Mouse (Mus musculus) MEL (cell line): Measurements from ENCODE around the gene Lgr6. TPM values are rescaled to one million over a fixed set of nuclear protein-coding genes. Genes with fewer than 3 reads are reported as not detected.

ENCODE experiments used
- DNase-seq: peaks from one replicate; pipeline ENCODE4 v3.0.0; 2011; ENCODE audit warnings: low read depth, low spot score
- H3K27ac ChIP-seq: 2 replicates; pipeline ENCODE4 v1.5.1; 2012; ENCODE audit warnings: low read depth, mild to moderate bottlenecking, control low read depth, low read length, moderate library complexity; ENCODE audit not compliant: control insufficient read depth
- H3K27me3 ChIP-seq, 2 experiments: fragments of 150-350 bp in 1 of 2; sonication (generic) in 1 of 2; 2 replicates each; pipeline ENCODE4 v1.6.1; 2012; ENCODE audit warnings: low read length in 2 of 2, mild to moderate bottlenecking in 2 of 2, improper control_type of control experiment in 1 of 2, moderate library complexity in 1 of 2; ENCODE audit not compliant: insufficient read depth in 2 of 2, control insufficient read depth in 1 of 2
- H3K36me3 ChIP-seq, 2 experiments: 2 replicates each; pipeline ENCODE4 v1.6.1; 2012 to 2014; ENCODE audit warnings: low read length in 2 of 2, improper control_type of control experiment in 1 of 2, inconsistent platforms in 1 of 2, mild to moderate bottlenecking in 1 of 2; ENCODE audit not compliant: insufficient read depth in 2 of 2, control insufficient read depth in 1 of 2
- H3K4me1 ChIP-seq, 2 experiments: fragments of 150-350 bp in 1 of 2; sonication (generic) in 1 of 2; 2 replicates each; pipeline ENCODE4 v1.6.1; 2012; ENCODE audit warnings: low read length in 2 of 2, improper control_type of control experiment in 1 of 2, mild to moderate bottlenecking in 1 of 2; ENCODE audit not compliant: insufficient read depth in 2 of 2, control insufficient read depth in 1 of 2
- H3K4me3 ChIP-seq, 2 experiments: fragments of 150-350 bp in 1 of 2; sonication (generic) in 1 of 2; 2 replicates each; pipeline ENCODE4 v1.5.1; 2012; ENCODE audit warnings: low read depth in 2 of 2, low read length in 2 of 2, mild to moderate bottlenecking in 2 of 2, moderate library complexity in 2 of 2, control low read depth in 1 of 2, improper control_type of control experiment in 1 of 2; ENCODE audit not compliant: control insufficient read depth in 1 of 2, insufficient read depth in 1 of 2
- H3K79me2 ChIP-seq: 2 replicates; pipeline ENCODE4 v1.6.1; 2012; ENCODE audit warnings: mild to moderate bottlenecking, low read length, moderate library complexity; ENCODE audit not compliant: control insufficient read depth, poor library complexity, insufficient read depth
- H3K9ac ChIP-seq: 2 replicates; pipeline ENCODE4 v1.6.1; 2012; ENCODE audit warnings: low read depth, mild to moderate bottlenecking, control low read depth, low read length, moderate library complexity; ENCODE audit not compliant: control insufficient read depth, poor library complexity, severe bottlenecking
- H3K9me3 ChIP-seq: fragments of 150-350 bp; sonication (generic); replicated peaks from 2 replicates; pipeline ENCODE4 v1.6.1; 2012; ENCODE audit warnings: mild to moderate bottlenecking, low read length, improper control_type of control experiment, moderate library complexity; ENCODE audit not compliant: insufficient read depth
- CHD2 ChIP-seq: IDR thresholded peaks from 2 replicates; pipeline ENCODE4 v1.6.1; 2011; ENCODE audit warnings: low read length, improper control_type of control experiment
- ETS1 ChIP-seq: IDR thresholded peaks from 2 replicates; pipeline ENCODE4 v1.6.1; 2012; ENCODE audit warnings: low read depth, mild to moderate bottlenecking, inconsistent platforms, low read length, improper control_type of control experiment, moderate library complexity
- GABPA ChIP-seq: IDR thresholded peaks from 2 replicates; pipeline ENCODE4 v1.6.1; 2012; ENCODE audit warnings: low read depth, mild to moderate bottlenecking, inconsistent platforms, low read length, improper control_type of control experiment, moderate library complexity
- GATA1 ChIP-seq: IDR thresholded peaks from 2 replicates; pipeline ENCODE4 v1.6.1; 2011; ENCODE audit warnings: low read depth, low read length, improper control_type of control experiment
- JUND ChIP-seq: IDR thresholded peaks from 2 replicates; pipeline ENCODE4 v1.6.1; 2011; ENCODE audit warnings: low read depth, mild to moderate bottlenecking, improper control_type of control experiment, low read length
- MAX ChIP-seq: IDR thresholded peaks from 2 replicates; pipeline ENCODE4 v1.6.1; 2011; ENCODE audit warnings: low read length, improper control_type of control experiment
- MAZ ChIP-seq: IDR thresholded peaks from 2 replicates; pipeline ENCODE4 v1.6.1; 2012; ENCODE audit warnings: low read depth, mild to moderate bottlenecking, inconsistent platforms, low read length, improper control_type of control experiment
- MEF2A ChIP-seq: IDR thresholded peaks from 2 replicates; pipeline ENCODE4 v1.6.1; 2014; ENCODE audit warnings: low read depth, mild to moderate bottlenecking, inconsistent platforms, low read length, improper control_type of control experiment; ENCODE audit not compliant: poor library complexity, insufficient replicate concordance, severe bottlenecking; ENCODE audit errors: extremely low read depth
- MYB ChIP-seq: IDR thresholded peaks from 2 replicates; pipeline ENCODE4 v1.6.1; 2011; ENCODE audit warnings: mild to moderate bottlenecking, low read depth, low read length, improper control_type of control experiment
- POLR2AphosphoS2 ChIP-seq: IDR thresholded peaks from 2 replicates; pipeline ENCODE4 v1.6.1; 2011; ENCODE audit warnings: low read length, improper control_type of control experiment
- POLR2AphosphoS5 ChIP-seq: IDR thresholded peaks from 2 replicates; pipeline ENCODE4 v1.6.1; 2012; ENCODE audit warnings: low read depth, borderline replicate concordance, mild to moderate bottlenecking, inconsistent platforms, low read length, moderate library complexity, mixed read lengths
- RAD21 ChIP-seq: IDR thresholded peaks from 2 replicates; pipeline ENCODE4 v1.6.1; 2011; ENCODE audit warnings: mild to moderate bottlenecking, low read depth, low read length, improper control_type of control experiment
- RCOR1 ChIP-seq: IDR thresholded peaks from 2 replicates; pipeline ENCODE4 v1.6.1; 2012; ENCODE audit warnings: low read depth, mild to moderate bottlenecking, inconsistent platforms, low read length, improper control_type of control experiment
- SIN3A ChIP-seq: IDR thresholded peaks from 2 replicates; pipeline ENCODE4 v1.6.1; 2012; ENCODE audit warnings: low read length, improper control_type of control experiment, inconsistent platforms
- SMC3 ChIP-seq: IDR thresholded peaks from 2 replicates; pipeline ENCODE4 v1.6.1; 2011; ENCODE audit warnings: low read depth, low read length, improper control_type of control experiment
- TAL1 ChIP-seq: IDR thresholded peaks from 2 replicates; pipeline ENCODE4 v1.6.1; 2012; ENCODE audit warnings: mild to moderate bottlenecking, inconsistent platforms, low read length, moderate library complexity, mixed read lengths
- ZNF384 ChIP-seq: IDR thresholded peaks from 2 replicates; pipeline ENCODE4 v1.6.1; 2012; ENCODE audit warnings: low read depth, mild to moderate bottlenecking, inconsistent platforms, low read length, improper control_type of control experiment
- polyA plus RNA-seq, 2 experiments: library from polyadenylated mRNA; stranded (reverse) in 1 of 2; unstranded in 1 of 2; fragments of >175 nt in 1 of 2; fragments of >200 nt in 1 of 2; gene quantifications; 2 replicates each; pipeline versions ENCODE4 v1.2.1 to v1.2.4; 2012; ENCODE audit warnings: low replicate concordance in 2 of 2, low read depth in 1 of 2; ENCODE audit not compliant: insufficient read length in 2 of 2, insufficient read depth in 1 of 2, missing spikeins in 1 of 2
- total RNA-seq: library from RNA; depleted of rRNA; stranded (reverse); fragments of 300-350 nt; gene quantifications from 2 replicates; pipeline ENCODE4 v1.2.3, GENCODE M21; 2012

The Lgr6 gene
- total and polyA plus RNA-seq, 3 experiments = 0.04 to 0.10 TPM; not detected in 1

- Histone ChIP-seq H3K9ac (no peak overlapping the region), H3K79me2 (no peaks in the 10 kb centered on the region), H3K36me3 (peaks cover 0 to 2% of the 10 kb centered on the region in 2 experiments; a peak in 1 of 4 replicates), H3K4me1 (peaks cover 0 to 7% of the 10 kb centered on the region in 2 experiments; a peak in 3 of 4 replicates), H3K27ac (no peak overlapping the region), H3K4me3 (no peak overlapping the region), H3K9me3 (no peaks in the 10 kb centered on the region), H3K27me3 (peaks cover 1 to 2% of the 10 kb centered on the region in 2 experiments; a peak in 2 of 4 replicates)
- no peak for DNase-seq
- TF ChIP-seq GABPA (no peak), POLR2AphosphoS5 (no peak), TAL1 (no peak), SMC3 (no peak), POLR2AphosphoS2 (no peak), MAX (no peak), RCOR1 (no peak), CHD2 (no peak), ETS1 (no peak), JUND (no peak), MYB (no peak), SIN3A (no peak), RAD21 (no peak), MEF2A (no peak)
Measured at GRCm38 (mm10) chr1:134998231-134998630, 106.8 kb downstream of the Lgr6 start.

DNA sequence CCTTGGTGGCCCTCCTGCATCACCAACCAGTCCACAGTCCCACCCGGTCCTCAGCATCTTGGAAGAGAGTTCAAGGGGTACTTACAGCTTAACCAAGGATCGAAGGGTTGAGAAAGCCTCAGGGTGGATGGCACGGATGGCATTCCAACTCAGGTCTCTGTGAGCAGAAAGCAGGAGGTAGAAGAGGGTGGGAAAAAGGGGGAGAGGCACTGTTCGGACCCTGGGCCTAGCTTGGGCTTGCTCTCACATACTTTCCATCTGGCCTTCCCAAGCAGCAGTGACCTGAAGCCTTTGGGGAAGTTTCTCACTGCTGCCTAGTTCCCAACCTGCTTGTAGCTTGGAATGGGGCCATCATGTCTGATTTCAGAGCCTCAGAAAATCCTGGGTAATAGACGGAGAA, 107.5 kb downstream of the Lgr6 start:
- TF ChIP-seq TAL1 (no peak), GATA1 (no peak), ZNF384 (no peak), RAD21 (no peak), MAZ (no peak)
- TF ChIP-seq, all 39 proteins: peak for 0
- H3K79me2 ChIP-seq = no peaks in the 10 kb centered on the region
- no peak overlapping the region for H3K27ac ChIP-seq
- no peak overlapping the region for H3K4me3 ChIP-seq
- H3K4me1 ChIP-seq = peaks cover 0 to 7% of the 10 kb centered on the region in 2 experiments; a peak in 3 of 4 replicates
- H3K9me3 ChIP-seq = no peaks in the 10 kb centered on the region
- peak; percentile 13 for DNase-seq
- peaks cover 0 to 2% of the 10 kb centered on the region in 2 experiments; a peak in 1 of 4 replicates for H3K36me3 ChIP-seq
- peaks cover 1 to 2% of the 10 kb centered on the region in 2 experiments; a peak in 2 of 4 replicates for H3K27me3 ChIP-seq
- no peak overlapping the region for H3K9ac ChIP-seq
